Mouse (Mus musculus): ENCODE data around the gene Ccdc40.

DNA sequence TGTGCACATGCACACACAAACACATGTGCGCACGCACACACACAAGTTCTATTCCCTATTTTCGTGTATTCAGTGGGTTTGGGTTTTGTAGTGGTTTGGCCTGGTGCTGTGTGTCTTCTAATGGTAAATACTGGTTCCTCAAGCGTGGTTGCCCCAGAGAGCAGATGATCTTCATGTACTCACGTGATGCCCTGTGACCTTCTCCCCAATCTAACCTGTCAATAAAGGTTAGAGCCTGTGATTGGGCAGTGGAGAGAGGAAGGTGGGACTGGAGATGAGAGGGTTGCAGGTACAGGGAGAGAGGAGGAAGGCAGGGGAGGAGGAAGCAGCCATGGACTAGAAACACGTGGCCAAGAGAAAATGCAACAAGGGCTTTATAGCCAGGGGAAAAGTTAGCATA lies 10.5 kb upstream of the Ccdc40 start:
- TF ChIP-seq CTCF (IDR thresholded peaks at IDR 0.05; ENCODE audit: low read depth, low read length): no peak
- TF ChIP-seq POLR2A (IDR thresholded peaks at IDR 0.05; ENCODE audit: extremely low read depth, insufficient read depth, low read length): no peak
